Mouse (Mus musculus): Measurements from ENCODE around the gene Swi5. TPM values are rescaled to one million over a fixed set of nuclear protein-coding genes. Genes with fewer than 3 reads are reported as not detected.

Swi5 gene
- polyA plus RNA-seq, 1 experiment from 2014 or later: 413 TPM

DNA sequence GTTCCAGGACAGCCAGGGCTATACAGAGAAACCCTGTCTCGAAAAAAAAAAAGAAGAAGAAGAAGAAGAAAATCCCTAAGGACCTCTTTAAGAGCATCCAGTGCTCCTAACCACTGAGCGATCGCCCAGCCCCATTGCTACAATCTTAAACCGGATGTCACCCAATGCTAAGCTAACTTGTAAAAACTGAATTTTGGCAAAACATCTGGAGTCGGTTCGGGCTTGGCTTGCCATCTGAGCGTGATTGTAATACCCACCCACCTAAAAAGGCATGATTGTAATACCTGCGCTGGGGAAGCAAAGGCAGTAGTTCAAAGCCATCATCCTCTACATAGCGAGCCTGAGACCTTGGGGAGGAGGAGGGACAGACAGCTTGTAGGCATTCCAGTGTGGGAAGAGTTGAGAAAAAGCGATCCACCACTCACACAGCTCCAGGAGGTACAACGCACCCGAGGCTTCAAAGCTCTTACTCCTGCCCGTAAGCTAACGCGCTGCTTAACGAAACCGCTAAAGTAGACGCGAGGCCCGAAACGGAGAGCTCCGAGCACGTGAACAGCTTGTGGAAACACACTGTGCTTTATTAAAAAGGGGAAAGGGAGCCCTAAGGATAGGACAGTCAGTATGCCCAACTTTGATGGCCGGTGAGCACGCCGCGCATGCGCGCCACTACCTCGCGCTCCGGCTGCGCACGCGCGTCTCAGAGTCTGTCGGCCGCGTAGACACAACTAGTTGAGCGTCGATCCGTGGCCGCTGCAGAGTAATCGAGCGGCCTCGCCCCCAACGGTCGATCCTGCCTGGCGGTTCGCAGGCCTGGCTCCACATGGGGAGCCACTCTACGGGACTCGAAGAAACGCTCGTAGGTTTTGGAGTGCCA is 51.8 kb downstream of the Swi5 start, which contains the start of gene Pomt1:
Gene Pomt1 (plus strand): TSS at position 705 of the 874 bp plus-strand sequence.
- peaks cover 44% of the 10 kb centered on the region for H3K36me3 ChIP-seq
- peak within 1 kb of the TSS; percentile 86 for H3K4me2 ChIP-seq (replicated peaks)
- H3K9me3 ChIP-seq: no peaks in the 10 kb centered on the region
- H3K4me1 ChIP-seq: peaks cover 20% of the 10 kb centered on the region
- H3K4me3 ChIP-seq: peak within 1 kb of the TSS; percentile 62
- H3K27me3 ChIP-seq: no peaks in the 10 kb centered on the region
- WGBS: under 1% methylated on average over 54 of the region's 54 CpGs
- H3K9ac ChIP-seq: peak within 1 kb of the TSS; percentile 61
- H3K27ac ChIP-seq: peak within 1 kb of the TSS; percentile 93
- peak; percentile 87 for ATAC-seq (ENCODE audit: insufficient number of reproducible peaks, insufficient read depth, low FRiP score, low TSS enrichment)

DNA sequence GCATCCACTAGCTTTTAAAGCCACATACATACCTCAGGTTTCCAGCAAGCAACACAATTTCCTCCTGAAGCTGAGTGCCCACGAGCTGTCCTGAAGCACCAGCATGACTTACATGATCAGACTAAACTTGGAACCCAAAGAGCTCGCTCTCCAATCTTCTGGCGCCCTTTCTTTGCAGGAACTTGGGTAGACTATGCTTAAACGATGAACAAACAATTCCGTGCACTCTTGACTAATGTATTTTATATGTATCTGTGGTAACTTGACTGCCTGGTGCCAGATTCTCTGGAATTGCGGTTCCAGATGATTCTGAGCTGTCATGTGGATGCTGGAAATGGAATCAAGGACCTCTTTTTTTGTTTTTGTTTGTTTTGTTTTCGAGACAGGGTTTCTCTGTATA is 52.4 kb downstream of the Swi5 start:
- Histone ChIP-seq H3K36me3 (peaks cover 51% of the 10 kb centered on the region), H3K27ac (peak overlapping the region; percentile 93)
- 34% methylated on average over 7 of the region's 7 CpGs for WGBS

More for the DNA sequence above, 52.4 kb downstream of the Swi5 start:
- peak overlapping the region; percentile 62 for H3K4me3 ChIP-seq
- peaks cover 20% of the 10 kb centered on the region for H3K4me1 ChIP-seq
- H3K9ac ChIP-seq: peak overlapping the region; percentile 61
- no peak for ATAC-seq (ENCODE audit: insufficient number of reproducible peaks, insufficient read depth, low FRiP score, low TSS enrichment)
- no peaks in the 10 kb centered on the region for H3K27me3 ChIP-seq
- no peaks in the 10 kb centered on the region for H3K9me3 ChIP-seq
- peak overlapping the region; percentile 86 for H3K4me2 ChIP-seq (replicated peaks)

Small RNA genes within 50 kb of the gene (microRNA-seq; reads per million reads assigned to microRNA genes)
- gene Gm23363: 1.3 reads per million
- 1,982 reads per million, percentile 82 among the genes with 10 or more reads in this experiment for gene Mir199b

Other genes starting within 250 kb of the Swi5 start
- gene Fam78a, start 203.2 kb downstream of the Swi5 start, polyA plus RNA-seq (2016; fragmentation: Nextera tagmentation; extraction: Ambion mirVana): 2.6 and 3.2 TPM in 2 replicates
- 7.0 and 7.3 TPM in 2 replicates for gene Plpp7, start 192.5 kb downstream of the Swi5 start, polyA plus RNA-seq (2016; fragmentation: Nextera tagmentation; extraction: Ambion mirVana)
- gene Prrc2b, start 137.0 kb downstream of the Swi5 start, polyA plus RNA-seq (2016; fragmentation: Nextera tagmentation; extraction: Ambion mirVana): 81.8 and 83.2 TPM in 2 replicates
- 30.2 and 32.1 TPM in 2 replicates for gene Pomt1, start 51.5 kb downstream of the Swi5 start, polyA plus RNA-seq (2016; fragmentation: Nextera tagmentation; extraction: Ambion mirVana)
- 69.9 and 81.5 TPM in 2 replicates for gene Uck1, start 27.9 kb downstream of the Swi5 start, polyA plus RNA-seq (2016; fragmentation: Nextera tagmentation; extraction: Ambion mirVana)
- 27.4 and 29.7 TPM in 2 replicates for gene Golga2, start 691 bp downstream of the Swi5 start, polyA plus RNA-seq (2016; fragmentation: Nextera tagmentation; extraction: Ambion mirVana)
- gene Ciz1, start 64.3 kb upstream of the Swi5 start, polyA plus RNA-seq (2016; fragmentation: Nextera tagmentation; extraction: Ambion mirVana): 50.6 and 57.8 TPM in 2 replicates
- gene Dnm1, start 65.3 kb upstream of the Swi5 start, polyA plus RNA-seq (2016; fragmentation: Nextera tagmentation; extraction: Ambion mirVana): 45.0 and 47.8 TPM in 2 replicates
- 53.9 and 54.6 TPM in 2 replicates for gene 1110008P14Rik, start 93.9 kb upstream of the Swi5 start, polyA plus RNA-seq (2016; fragmentation: Nextera tagmentation; extraction: Ambion mirVana)
- gene Lcn2, start 100.2 kb upstream of the Swi5 start, polyA plus RNA-seq (2016; fragmentation: Nextera tagmentation; extraction: Ambion mirVana): 1.3 and 1.4 TPM in 2 replicates
- gene Ptges2, start 107.8 kb upstream of the Swi5 start, polyA plus RNA-seq (2016; fragmentation: Nextera tagmentation; extraction: Ambion mirVana): 36.1 and 36.9 TPM in 2 replicates
- gene Naif1, start 162.4 kb upstream of the Swi5 start, polyA plus RNA-seq (2016; fragmentation: Nextera tagmentation; extraction: Ambion mirVana): 6.1 and 6.3 TPM in 2 replicates
- gene Slc25a25, start 163.4 kb upstream of the Swi5 start, polyA plus RNA-seq (2016; fragmentation: Nextera tagmentation; extraction: Ambion mirVana): 30.2 and 31.5 TPM in 2 replicates
- 14.2 and 17.0 TPM in 2 replicates for gene Fam102a, start 247.3 kb upstream of the Swi5 start, polyA plus RNA-seq (2016; fragmentation: Nextera tagmentation; extraction: Ambion mirVana)